Mouse (Mus musculus): ENCODE data around the gene Mmaa. TPM values are rescaled to one million over a fixed set of nuclear protein-coding genes. Genes with fewer than 3 reads are reported as not detected.

Gene Mmaa
- polyA plus RNA-seq, 1 experiment: 6.4 TPM

DNA sequence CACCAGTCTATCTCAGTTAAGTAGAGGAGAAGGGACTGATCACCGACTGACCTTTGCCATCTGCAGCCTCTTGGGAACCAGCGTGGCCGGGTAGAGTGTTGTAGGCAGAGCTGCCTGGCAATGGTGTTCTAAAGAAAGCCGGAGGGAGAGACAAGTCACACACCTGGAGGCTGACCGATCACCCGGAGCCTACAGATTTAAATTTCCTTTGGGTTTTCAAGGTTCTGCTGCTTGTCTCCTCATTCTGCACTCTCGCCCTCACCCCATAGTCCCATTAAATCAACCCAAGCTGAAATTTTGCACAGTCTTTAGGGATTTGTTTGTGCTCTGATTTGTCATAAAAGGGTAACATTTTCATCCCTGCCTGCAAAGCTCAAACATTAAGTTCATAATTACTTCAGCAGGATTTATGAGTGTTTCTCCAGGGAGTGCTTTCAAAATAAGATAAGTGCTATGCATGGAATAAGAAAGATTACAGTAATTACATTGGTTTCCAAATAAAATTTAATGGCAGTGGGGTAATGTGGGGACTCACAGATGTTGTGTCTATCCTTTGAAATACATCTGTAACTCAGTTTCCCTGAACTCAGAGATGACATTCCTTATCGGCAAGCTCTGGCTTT is 65.4 kb downstream of the Mmaa start:
- WGBS: 83% methylated on average over 8 of the region's 8 CpGs
- Histone ChIP-seq H3K4me3 (replicated peaks; ENCODE audit: extremely low read depth, low read depth, low read length) (no peak overlapping the region), H3K4me1 (ENCODE audit: control insufficient read depth, insufficient read depth, low read length) (no peaks in the 10 kb centered on the region)
- no peak for TF ChIP-seq POLR2A (IDR thresholded peaks at IDR 0.05; ENCODE audit: borderline replicate concordance, extremely low read depth, low read depth, low read length)
- TF ChIP-seq CTCF (IDR thresholded peaks at IDR 0.05; ENCODE audit: insufficient read depth, low read length): no peak
- no peak for DNase-seq

DNA sequence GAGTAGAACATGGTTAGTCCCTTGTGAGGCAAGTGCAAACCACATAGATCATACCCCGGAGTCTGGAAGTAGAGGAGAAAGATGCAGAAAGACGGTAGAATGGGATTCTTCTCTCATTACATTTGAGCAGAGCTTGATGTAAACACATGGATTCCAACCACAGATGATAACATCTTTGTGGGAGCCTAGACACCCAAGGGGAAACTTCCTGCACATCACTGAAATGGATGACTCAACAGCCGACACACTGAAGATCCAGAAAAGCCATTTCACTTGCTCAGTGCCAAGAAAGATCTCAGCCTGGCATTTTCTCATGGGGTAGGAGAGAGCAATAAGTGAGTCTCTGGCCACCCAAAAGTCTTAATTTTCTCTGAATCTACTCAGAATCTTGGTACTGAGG is 66.8 kb downstream of the Mmaa start:
- Histone ChIP-seq H3K4me1 (ENCODE audit: control insufficient read depth, insufficient read depth, low read length) (no peaks in the 10 kb centered on the region), H3K4me3 (replicated peaks; ENCODE audit: extremely low read depth, low read depth, low read length) (no peak overlapping the region)
- TF ChIP-seq CTCF (IDR thresholded peaks at IDR 0.05; ENCODE audit: insufficient read depth, low read length) (no peak), POLR2A (IDR thresholded peaks at IDR 0.05; ENCODE audit: borderline replicate concordance, extremely low read depth, low read depth, low read length) (no peak)
- 71% methylated on average over 3 of the region's 3 CpGs for WGBS
- DNase-seq: no peak

DNA sequence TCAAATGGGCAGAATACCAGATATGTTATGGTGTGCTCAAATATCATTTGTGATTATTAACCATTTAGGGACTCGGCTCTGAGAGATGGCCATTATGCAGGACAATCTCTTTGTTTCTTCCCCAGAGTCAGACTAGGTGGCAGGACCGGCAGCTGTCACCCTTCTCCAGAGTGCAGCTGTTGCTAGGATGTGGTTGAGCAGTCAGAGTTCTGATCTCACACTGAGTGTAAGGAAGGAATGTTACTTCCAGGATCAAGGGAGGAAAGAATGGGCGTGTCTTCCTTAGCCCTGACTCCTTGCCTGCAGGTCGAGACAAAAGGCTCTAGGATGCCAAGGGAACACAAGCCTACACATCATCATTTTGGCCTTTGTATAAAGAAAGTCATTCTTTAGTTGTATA is 67.5 kb downstream of the Mmaa start:
- no peak for DNase-seq
- H3K4me1 ChIP-seq (ENCODE audit: control insufficient read depth, insufficient read depth, low read length): no peaks in the 10 kb centered on the region
- no peak overlapping the region for H3K4me3 ChIP-seq (replicated peaks; ENCODE audit: extremely low read depth, low read depth, low read length)
- 75% methylated on average over 4 of the region's 4 CpGs for WGBS
- no peak for TF ChIP-seq CTCF (IDR thresholded peaks at IDR 0.05; ENCODE audit: insufficient read depth, low read length)
- no peak for TF ChIP-seq POLR2A (IDR thresholded peaks at IDR 0.05; ENCODE audit: borderline replicate concordance, extremely low read depth, low read depth, low read length)

DNA sequence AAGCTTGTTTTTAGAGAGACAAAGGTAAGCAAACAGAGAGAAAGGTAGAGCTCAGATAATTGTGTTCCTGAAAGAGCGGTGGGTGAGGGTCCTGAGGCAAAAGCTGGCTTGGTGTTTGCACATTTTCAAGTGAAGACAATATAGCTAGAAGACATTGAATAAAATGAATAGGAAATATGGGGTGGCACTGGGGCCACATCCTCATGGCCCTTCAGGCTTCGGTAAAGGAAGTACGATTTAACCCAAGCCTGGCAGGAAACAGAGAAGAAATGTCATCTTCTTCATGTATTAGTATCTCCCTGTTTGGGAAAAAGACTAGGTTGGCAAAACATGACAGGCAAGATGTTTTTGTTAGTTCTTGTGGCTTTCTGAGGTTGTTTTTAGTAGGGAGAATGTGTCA is 68.7 kb downstream of the Mmaa start:
- DNase-seq: no peak
- WGBS: 73% methylated on average over 3 of the region's 3 CpGs
- H3K4me3 ChIP-seq (replicated peaks; ENCODE audit: extremely low read depth, low read depth, low read length): no peak overlapping the region
- H3K4me1 ChIP-seq (ENCODE audit: control insufficient read depth, insufficient read depth, low read length): no peaks in the 10 kb centered on the region
- TF ChIP-seq CTCF (IDR thresholded peaks at IDR 0.05; ENCODE audit: insufficient read depth, low read length): no peak
- TF ChIP-seq POLR2A (IDR thresholded peaks at IDR 0.05; ENCODE audit: borderline replicate concordance, extremely low read depth, low read depth, low read length): no peak

DNA sequence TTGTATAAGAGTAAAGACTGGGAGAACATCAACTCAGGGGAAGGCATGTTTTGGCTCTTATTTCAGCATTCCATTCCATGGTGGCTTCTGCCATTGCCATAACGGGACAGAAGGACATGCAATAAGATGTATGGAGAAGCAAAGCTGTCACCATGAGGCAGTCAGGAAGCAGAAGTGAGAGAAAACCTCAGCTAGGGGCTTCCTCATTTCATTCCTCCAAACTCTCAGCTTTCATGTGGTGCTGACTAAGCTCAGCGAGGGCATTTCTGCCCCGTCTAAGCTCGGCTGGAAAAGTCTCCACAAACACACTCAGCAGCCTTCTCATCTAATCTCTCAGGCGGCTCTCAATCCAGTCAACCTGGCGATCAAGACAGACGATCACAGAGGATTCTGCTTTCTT is 69.2 kb downstream of the Mmaa start:
- Histone ChIP-seq H3K4me1 (ENCODE audit: control insufficient read depth, insufficient read depth, low read length) (no peaks in the 10 kb centered on the region), H3K4me3 (replicated peaks; ENCODE audit: extremely low read depth, low read depth, low read length) (no peak overlapping the region)
- 56% methylated on average over 7 of the region's 7 CpGs for WGBS
- no peak for TF ChIP-seq POLR2A (IDR thresholded peaks at IDR 0.05; ENCODE audit: borderline replicate concordance, extremely low read depth, low read depth, low read length)
- TF ChIP-seq CTCF (IDR thresholded peaks at IDR 0.05; ENCODE audit: insufficient read depth, low read length): no peak
- no peak for DNase-seq

DNA sequence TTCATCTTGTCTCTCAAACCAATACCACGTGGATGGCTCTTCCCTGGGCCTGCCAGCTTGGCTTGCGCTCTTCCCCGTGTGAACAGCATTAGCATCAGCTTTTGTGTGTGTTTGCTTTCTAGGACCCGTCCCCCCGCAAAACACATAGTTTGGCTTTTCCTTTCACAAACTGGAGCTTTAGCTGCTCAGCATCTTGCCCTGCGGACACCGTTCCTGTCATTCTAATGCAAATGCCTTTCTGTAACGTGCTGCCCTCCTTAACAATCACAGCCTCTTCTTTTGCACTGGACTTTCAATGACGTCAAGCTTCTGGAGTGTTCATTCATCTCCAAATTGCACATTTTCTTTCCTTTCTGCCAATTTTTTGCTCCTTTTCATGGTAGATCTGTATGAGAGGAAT is 70.4 kb downstream of the Mmaa start:
- 93% methylated on average over 9 of the region's 9 CpGs for WGBS
- TF ChIP-seq POLR2A (IDR thresholded peaks at IDR 0.05; ENCODE audit: borderline replicate concordance, extremely low read depth, low read depth, low read length): no peak
- TF ChIP-seq CTCF (IDR thresholded peaks at IDR 0.05; ENCODE audit: insufficient read depth, low read length): no peak

DNA sequence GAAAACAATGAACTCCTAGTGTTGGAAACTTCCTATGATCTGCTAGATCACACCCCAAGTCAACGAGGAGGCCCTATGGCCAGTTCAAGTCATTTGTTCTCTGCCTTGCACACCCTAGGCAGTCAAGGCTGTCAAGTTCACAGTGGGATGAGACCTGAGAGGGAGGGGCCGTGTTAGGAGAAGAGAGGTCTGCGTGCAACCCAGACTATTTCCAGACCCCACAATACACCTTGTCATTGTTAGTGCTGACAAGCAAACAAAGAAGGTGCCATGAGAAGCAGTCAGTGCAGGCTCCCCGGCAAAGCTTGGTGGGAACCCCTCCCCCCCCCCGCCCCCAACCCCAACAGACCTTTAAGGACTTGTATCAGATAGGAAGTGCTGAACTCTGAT is 72.0 kb downstream of the Mmaa start:
- no peaks in the 10 kb centered on the region for H3K4me1 ChIP-seq (ENCODE audit: control insufficient read depth, insufficient read depth, low read length)
- WGBS: 64% methylated on average over 5 of the region's 5 CpGs
- TF ChIP-seq POLR2A (IDR thresholded peaks at IDR 0.05; ENCODE audit: borderline replicate concordance, extremely low read depth, low read depth, low read length): no peak
- TF ChIP-seq CTCF (IDR thresholded peaks at IDR 0.05; ENCODE audit: insufficient read depth, low read length): no peak
- DNase-seq: no peak
- no peak overlapping the region for H3K4me3 ChIP-seq (replicated peaks; ENCODE audit: extremely low read depth, low read depth, low read length)

More for the DNA sequence above, 70.4 kb downstream of the Mmaa start:
- no peaks in the 10 kb centered on the region for H3K4me1 ChIP-seq (ENCODE audit: control insufficient read depth, insufficient read depth, low read length)
- no peak overlapping the region for H3K4me3 ChIP-seq (replicated peaks; ENCODE audit: extremely low read depth, low read depth, low read length)
- DNase-seq: no peak

DNA sequence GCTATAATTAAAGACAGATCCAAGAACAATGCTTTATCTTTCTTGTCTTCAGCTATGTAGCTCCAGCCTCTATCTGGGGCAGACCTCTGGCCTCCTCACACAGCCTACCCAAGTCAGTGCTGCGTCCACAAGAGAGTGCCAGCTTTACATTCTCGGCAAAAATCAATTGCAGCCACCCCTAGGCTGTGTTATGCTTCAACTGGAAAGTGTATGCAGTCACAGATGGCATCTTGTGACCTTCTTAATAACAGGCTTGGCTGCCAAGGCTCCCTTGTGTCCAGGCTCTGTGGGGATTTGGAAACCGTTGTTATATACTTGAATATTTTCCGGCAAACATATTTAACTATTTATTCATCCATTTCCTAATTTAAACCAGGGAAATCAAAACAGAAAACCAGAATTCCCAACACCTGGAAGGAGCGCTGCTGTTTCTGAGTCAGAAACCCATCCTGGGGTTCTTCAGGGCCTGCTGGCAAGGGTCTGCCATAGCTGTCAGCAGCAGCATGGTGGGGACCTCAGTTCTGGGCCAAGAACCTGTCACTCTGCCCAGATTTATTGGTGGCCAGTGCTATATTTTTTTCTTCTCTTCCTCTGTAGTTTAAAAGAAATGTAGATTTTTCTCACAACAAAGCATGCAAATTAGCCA is 72.5 kb downstream of the Mmaa start:
- DNase-seq: no peak
- H3K4me1 ChIP-seq (ENCODE audit: control insufficient read depth, insufficient read depth, low read length): no peaks in the 10 kb centered on the region
- WGBS: 60% methylated on average over 5 of the region's 5 CpGs
- H3K4me3 ChIP-seq (replicated peaks; ENCODE audit: extremely low read depth, low read depth, low read length): no peak overlapping the region
- TF ChIP-seq POLR2A (IDR thresholded peaks at IDR 0.05; ENCODE audit: borderline replicate concordance, extremely low read depth, low read depth, low read length): no peak
- TF ChIP-seq CTCF (IDR thresholded peaks at IDR 0.05; ENCODE audit: insufficient read depth, low read length): no peak

Other genes starting within 250 kb of the Mmaa start
- gene 1700011L22Rik, start 46.4 kb downstream of the Mmaa start, polyA plus RNA-seq (2012; rRNA removed): not detected in 2 replicates
- 35.0 and 46.0 TPM in 2 replicates for gene Smad1, start 104.6 kb upstream of the Mmaa start, polyA plus RNA-seq (2012; rRNA removed)